Mouse (Mus musculus) MEL (cell line): ENCODE data around the gene Rbms3. TPM values are rescaled to one million over a fixed set of nuclear protein-coding genes. Genes with fewer than 3 reads are reported as not detected.

Experiments
- DNase-seq: peaks from one replicate; pipeline ENCODE4 v3.0.0; 2011; ENCODE audit warnings: low read depth, low spot score
- H3K27ac ChIP-seq: 2 replicates; pipeline ENCODE4 v1.5.1; 2012; ENCODE audit warnings: low read depth, mild to moderate bottlenecking, control low read depth, low read length, moderate library complexity; ENCODE audit not compliant: control insufficient read depth
- H3K27me3 ChIP-seq, 2 experiments: fragments of 150-350 bp in 1 of 2; sonication (generic) in 1 of 2; 2 replicates each; pipeline ENCODE4 v1.6.1; 2012; ENCODE audit warnings: low read length in 2 of 2, mild to moderate bottlenecking in 2 of 2, improper control_type of control experiment in 1 of 2, moderate library complexity in 1 of 2; ENCODE audit not compliant: insufficient read depth in 2 of 2, control insufficient read depth in 1 of 2
- H3K36me3 ChIP-seq, 2 experiments: 2 replicates each; pipeline ENCODE4 v1.6.1; 2012 to 2014; ENCODE audit warnings: low read length in 2 of 2, improper control_type of control experiment in 1 of 2, inconsistent platforms in 1 of 2, mild to moderate bottlenecking in 1 of 2; ENCODE audit not compliant: insufficient read depth in 2 of 2, control insufficient read depth in 1 of 2
- H3K4me1 ChIP-seq, 2 experiments: fragments of 150-350 bp in 1 of 2; sonication (generic) in 1 of 2; 2 replicates each; pipeline ENCODE4 v1.6.1; 2012; ENCODE audit warnings: low read length in 2 of 2, improper control_type of control experiment in 1 of 2, mild to moderate bottlenecking in 1 of 2; ENCODE audit not compliant: insufficient read depth in 2 of 2, control insufficient read depth in 1 of 2
- H3K4me3 ChIP-seq, 2 experiments: fragments of 150-350 bp in 1 of 2; sonication (generic) in 1 of 2; 2 replicates each; pipeline ENCODE4 v1.5.1; 2012; ENCODE audit warnings: low read depth in 2 of 2, low read length in 2 of 2, mild to moderate bottlenecking in 2 of 2, moderate library complexity in 2 of 2, control low read depth in 1 of 2, improper control_type of control experiment in 1 of 2; ENCODE audit not compliant: control insufficient read depth in 1 of 2, insufficient read depth in 1 of 2
- H3K79me2 ChIP-seq: 2 replicates; pipeline ENCODE4 v1.6.1; 2012; ENCODE audit warnings: mild to moderate bottlenecking, low read length, moderate library complexity; ENCODE audit not compliant: control insufficient read depth, poor library complexity, insufficient read depth
- H3K9ac ChIP-seq: 2 replicates; pipeline ENCODE4 v1.6.1; 2012; ENCODE audit warnings: low read depth, mild to moderate bottlenecking, control low read depth, low read length, moderate library complexity; ENCODE audit not compliant: control insufficient read depth, poor library complexity, severe bottlenecking
- H3K9me3 ChIP-seq: fragments of 150-350 bp; sonication (generic); replicated peaks from 2 replicates; pipeline ENCODE4 v1.6.1; 2012; ENCODE audit warnings: mild to moderate bottlenecking, low read length, improper control_type of control experiment, moderate library complexity; ENCODE audit not compliant: insufficient read depth
- BHLHE40 ChIP-seq: IDR thresholded peaks from 2 replicates; pipeline ENCODE4 v1.6.1; 2012; ENCODE audit warnings: low read depth, mild to moderate bottlenecking, inconsistent platforms, low read length, improper control_type of control experiment, borderline replicate concordance
- CHD2 ChIP-seq: IDR thresholded peaks from 2 replicates; pipeline ENCODE4 v1.6.1; 2011; ENCODE audit warnings: low read length, improper control_type of control experiment
- CTCF ChIP-seq, 3 experiments: IDR thresholded peaks in 2 of 3; conservative IDR thresholded peaks in 1 of 3; 2 replicates each; pipeline ENCODE4 v1.5.1; 2011 to 2012; ENCODE audit warnings: low read length in 3 of 3, low read depth in 2 of 3, mild to moderate bottlenecking in 2 of 3, improper control_type of control experiment in 1 of 3, inconsistent platforms in 1 of 3, mixed read lengths in 1 of 3, moderate library complexity in 1 of 3; ENCODE audit not compliant: control insufficient read depth in 1 of 3, insufficient read depth in 1 of 3, poor library complexity in 1 of 3, severe bottlenecking in 1 of 3
- EP300 ChIP-seq, 2 experiments: IDR thresholded peaks; 2 replicates each; pipeline ENCODE4 v1.6.1; 2011; ENCODE audit warnings: improper control_type of control experiment in 2 of 2, low read length in 2 of 2, low read depth in 1 of 2, mild to moderate bottlenecking in 1 of 2
- JUND ChIP-seq: IDR thresholded peaks from 2 replicates; pipeline ENCODE4 v1.6.1; 2011; ENCODE audit warnings: low read depth, mild to moderate bottlenecking, improper control_type of control experiment, low read length
- MAX ChIP-seq: IDR thresholded peaks from 2 replicates; pipeline ENCODE4 v1.6.1; 2011; ENCODE audit warnings: low read length, improper control_type of control experiment
- MEF2A ChIP-seq: IDR thresholded peaks from 2 replicates; pipeline ENCODE4 v1.6.1; 2014; ENCODE audit warnings: low read depth, mild to moderate bottlenecking, inconsistent platforms, low read length, improper control_type of control experiment; ENCODE audit not compliant: poor library complexity, insufficient replicate concordance, severe bottlenecking; ENCODE audit errors: extremely low read depth
- MXI1 ChIP-seq: IDR thresholded peaks from 2 replicates; pipeline ENCODE4 v1.6.1; 2011; ENCODE audit warnings: mild to moderate bottlenecking, low read depth, low read length, improper control_type of control experiment
- POLR2A ChIP-seq, 2 experiments: IDR thresholded peaks; 2 replicates each; pipeline ENCODE4 v1.6.1; 2011 to 2012; ENCODE audit warnings: low read length in 2 of 2, mild to moderate bottlenecking in 2 of 2, control low read depth in 1 of 2, improper control_type of control experiment in 1 of 2, low read depth in 1 of 2, moderate library complexity in 1 of 2; ENCODE audit not compliant: control insufficient read depth in 1 of 2, insufficient read depth in 1 of 2, poor library complexity in 1 of 2
- POLR2AphosphoS2 ChIP-seq: IDR thresholded peaks from 2 replicates; pipeline ENCODE4 v1.6.1; 2011; ENCODE audit warnings: low read length, improper control_type of control experiment
- RAD21 ChIP-seq: IDR thresholded peaks from 2 replicates; pipeline ENCODE4 v1.6.1; 2011; ENCODE audit warnings: mild to moderate bottlenecking, low read depth, low read length, improper control_type of control experiment
- RCOR1 ChIP-seq: IDR thresholded peaks from 2 replicates; pipeline ENCODE4 v1.6.1; 2012; ENCODE audit warnings: low read depth, mild to moderate bottlenecking, inconsistent platforms, low read length, improper control_type of control experiment
- SIN3A ChIP-seq: IDR thresholded peaks from 2 replicates; pipeline ENCODE4 v1.6.1; 2012; ENCODE audit warnings: low read length, improper control_type of control experiment, inconsistent platforms
- SMC3 ChIP-seq: IDR thresholded peaks from 2 replicates; pipeline ENCODE4 v1.6.1; 2011; ENCODE audit warnings: low read depth, low read length, improper control_type of control experiment
- TAL1 ChIP-seq: IDR thresholded peaks from 2 replicates; pipeline ENCODE4 v1.6.1; 2012; ENCODE audit warnings: mild to moderate bottlenecking, inconsistent platforms, low read length, moderate library complexity, mixed read lengths
- TCF12 ChIP-seq: IDR thresholded peaks from 2 replicates; pipeline ENCODE4 v1.6.1; 2014; ENCODE audit warnings: low read depth, mild to moderate bottlenecking, inconsistent platforms, low read length, improper control_type of control experiment, moderate library complexity
- UBTF ChIP-seq: IDR thresholded peaks from 2 replicates; pipeline ENCODE4 v1.6.1; 2012; ENCODE audit warnings: low read depth, mild to moderate bottlenecking, inconsistent platforms, low read length, improper control_type of control experiment, moderate library complexity, borderline replicate concordance; ENCODE audit not compliant: insufficient read depth
- USF2 ChIP-seq, 2 experiments: IDR thresholded peaks; 2 replicates each; pipeline ENCODE4 v1.6.1; 2011 to 2012; ENCODE audit warnings: improper control_type of control experiment in 2 of 2, low read length in 2 of 2, borderline replicate concordance in 1 of 2, inconsistent platforms in 1 of 2, low read depth in 1 of 2, mild to moderate bottlenecking in 1 of 2; ENCODE audit not compliant: insufficient read depth in 1 of 2
- ZC3H11A ChIP-seq: IDR thresholded peaks from 2 replicates; pipeline ENCODE4 v1.6.1; 2012; ENCODE audit warnings: low read depth, mild to moderate bottlenecking, inconsistent platforms, low read length, improper control_type of control experiment
- ZKSCAN1 ChIP-seq: IDR thresholded peaks from 2 replicates; pipeline ENCODE4 v1.6.1; 2012; ENCODE audit warnings: low read depth, mild to moderate bottlenecking, inconsistent platforms, low read length, improper control_type of control experiment, moderate library complexity
- ZNF384 ChIP-seq: IDR thresholded peaks from 2 replicates; pipeline ENCODE4 v1.6.1; 2012; ENCODE audit warnings: low read depth, mild to moderate bottlenecking, inconsistent platforms, low read length, improper control_type of control experiment
- polyA plus RNA-seq, 2 experiments: library from polyadenylated mRNA; stranded (reverse) in 1 of 2; unstranded in 1 of 2; fragments of >175 nt in 1 of 2; fragments of >200 nt in 1 of 2; gene quantifications; 2 replicates each; pipeline versions ENCODE4 v1.2.1 to v1.2.4; 2012; ENCODE audit warnings: low replicate concordance in 2 of 2, low read depth in 1 of 2; ENCODE audit not compliant: insufficient read length in 2 of 2, insufficient read depth in 1 of 2, missing spikeins in 1 of 2
- total RNA-seq: library from RNA; depleted of rRNA; stranded (reverse); fragments of 300-350 nt; gene quantifications from 2 replicates; pipeline ENCODE4 v1.2.3, GENCODE M21; 2012

Gene Rbms3
- total and polyA plus RNA-seq, 3 experiments, result not detected

GRCm38 (mm10) chr9:117430670-117431069, 199.0 kb downstream of the Rbms3 start:
- no peaks in the 10 kb centered on the region for H3K9me3 ChIP-seq

GRCm38 (mm10) chr9:117429217-117430105, 200.3 kb downstream of the Rbms3 start:
- Histone ChIP-seq H3K36me3 (no peaks in the 10 kb centered on the region), H3K4me3 (no peak overlapping the region), H3K79me2 (no peaks in the 10 kb centered on the region), H3K9ac (no peak overlapping the region), H3K4me1 (no peaks in the 10 kb centered on the region), H3K27ac (no peak overlapping the region), H3K9me3 (no peaks in the 10 kb centered on the region), H3K27me3 (no peaks in the 10 kb centered on the region)
- TF ChIP-seq POLR2AphosphoS2 (no peak), RCOR1 (no peak), MAX (no peak), EP300 (IDR thresholded peaks at IDR 0.05; ENCODE audit: low read depth in 1 of 2, low read length in 2 of 2) (no peak)
- DNase-seq, result no peak

More at GRCm38 (mm10) chr9:117430670-117431069, 199.0 kb downstream of the Rbms3 start:
- TF ChIP-seq TCF12 (no peak), UBTF (no peak), MEF2A (no peak), RAD21 (no peak), ZC3H11A (no peak), SMC3 (no peak), ZKSCAN1 (no peak), USF2 (IDR thresholded peaks at IDR 0.05; ENCODE audit: borderline replicate concordance in 1 of 2, insufficient read depth in 1 of 2, low read depth in 1 of 2, low read length in 2 of 2) (no peak), MXI1 (no peak), EP300 (IDR thresholded peaks at IDR 0.05; ENCODE audit: low read depth in 1 of 2, low read length in 2 of 2) (no peak), ZNF384 (no peak), CTCF (IDR thresholded peaks at IDR 0.05 in 2 of 3, conservative IDR thresholded peaks at IDR 0.05 in 1 of 3; ENCODE audit: control insufficient read depth in 1 of 3, insufficient read depth in 1 of 3, low read depth in 2 of 3, low read length in 3 of 3, poor library complexity in 1 of 3, severe bottlenecking in 1 of 3) (no peak), CHD2 (no peak), TAL1 (no peak), POLR2A (IDR thresholded peaks at IDR 0.05; ENCODE audit: control insufficient read depth in 1 of 2, insufficient read depth in 1 of 2, low read depth in 1 of 2, low read length in 2 of 2, poor library complexity in 1 of 2) (no peak), JUND (no peak), BHLHE40 (no peak), SIN3A (no peak), RCOR1 (no peak)
- TF ChIP-seq, all 39 proteins: peak for 0
- Histone ChIP-seq H3K4me1 (no peaks in the 10 kb centered on the region), H3K79me2 (no peaks in the 10 kb centered on the region), H3K9ac (no peak overlapping the region), H3K27me3 (no peaks in the 10 kb centered on the region), H3K36me3 (no peaks in the 10 kb centered on the region), H3K4me3 (no peak overlapping the region), H3K27ac (no peak overlapping the region)
- DNase-seq, result no peak
